Mouse (Mus musculus) left cerebral cortex, postnatal 36 days (tissue): ENCODE results near the gene Ccdc57. TPM values are rescaled to one million over a fixed set of nuclear protein-coding genes. Genes with fewer than 3 reads are reported as not detected.
"Not testable (repeated sequence)": the region's sequence is repeated elsewhere in the genome, so short reads cannot be mapped to it uniquely, and the experiment has no call there.

Source experiments
- DNase-seq, 2 experiments: peaks; one replicate each; pipeline ENCODE4 v3.0.0; 2021 to 2022; ENCODE audit warnings: low spot score in 2 of 2, mixed read lengths in 1 of 2
- intact Hi-C: fragments of 180-260 bp; cut with DNase I; formaldehyde crosslinking; loops from one replicate; pipeline ENCODE4 v1.15.1; 2025
- total RNA-seq, 2 experiments: library from RNA; stranded (reverse); gene quantifications; 2 replicates each; pipeline ENCODE4 v1.2.3; 2021

Ccdc57 gene
- total RNA-seq, 2 experiments from 2014 or later: 6.2 to 10.7 TPM

DNA sequence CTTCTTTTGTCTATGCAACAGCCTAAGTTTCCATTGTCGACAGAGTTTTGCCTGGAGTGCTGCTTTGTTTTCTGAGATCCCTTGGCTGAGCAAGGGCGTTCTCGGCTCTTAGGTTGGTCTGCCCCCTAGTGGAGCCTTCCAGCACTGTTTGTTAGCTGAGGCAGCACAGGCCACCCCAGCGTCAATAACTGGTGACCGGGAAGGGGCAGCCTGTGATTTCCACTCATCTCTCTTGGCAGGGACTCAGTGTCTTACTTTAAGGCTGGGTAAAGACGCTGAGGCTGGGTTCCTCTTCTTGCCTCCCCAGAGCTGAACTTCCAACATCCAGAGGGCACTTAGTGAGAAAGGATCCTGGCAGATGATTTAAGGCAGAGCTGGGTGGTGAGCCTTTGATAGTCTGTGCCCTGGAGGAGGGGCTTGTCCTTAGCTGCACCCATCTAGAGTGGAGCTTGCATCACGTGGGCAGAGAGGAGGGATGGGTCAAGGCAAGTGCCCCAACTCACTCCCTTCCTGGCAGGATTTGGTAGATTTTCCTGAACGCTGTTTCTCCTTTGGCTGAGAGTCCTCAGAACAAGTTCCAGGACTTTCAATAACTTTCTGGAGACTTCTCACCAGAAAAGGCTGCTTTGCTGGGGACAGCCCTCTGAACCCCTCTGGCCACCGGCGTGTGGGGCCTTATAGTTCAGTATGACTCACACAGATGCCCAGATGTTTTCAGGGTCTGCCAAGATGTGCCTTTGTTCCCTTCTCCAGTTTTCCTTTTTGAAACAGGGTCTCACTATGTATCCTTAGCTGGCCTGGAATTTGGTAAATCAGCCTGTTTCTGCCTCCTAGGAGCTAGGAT lies 132.4 kb downstream of the Ccdc57 start:
- intact Hi-C loops: no loop called here
- DNase-seq: peak; percentile 79 to 84

DNA sequence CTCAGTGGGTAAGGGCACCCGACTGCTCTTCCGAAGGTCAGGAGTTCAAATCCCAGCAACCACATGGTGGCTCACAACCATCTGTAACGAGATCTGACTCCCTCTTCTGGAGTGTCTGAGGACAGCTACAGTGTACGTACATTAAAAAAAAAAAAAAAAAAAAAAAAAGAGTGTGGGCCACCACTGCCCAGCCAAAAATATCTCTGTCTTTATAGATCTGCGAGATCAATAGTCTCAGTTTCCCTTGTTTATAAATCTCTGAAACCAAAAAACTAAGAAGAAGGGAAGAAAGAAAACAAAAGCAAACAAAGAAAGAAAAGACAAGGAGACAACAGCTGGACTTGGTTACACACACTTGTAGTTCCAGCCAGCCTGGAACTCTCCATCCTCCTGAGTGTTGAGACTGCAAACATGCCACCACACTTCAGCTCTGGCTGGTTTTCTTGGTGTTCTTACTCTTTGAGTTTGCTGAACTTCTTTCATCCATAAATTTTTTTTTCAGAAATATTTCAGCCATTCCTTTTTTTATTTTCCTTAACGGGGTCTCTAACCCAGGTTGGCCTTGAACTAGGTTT lies 133.3 kb downstream of the Ccdc57 start:
- intact Hi-C loops: no loop called here
- no peak for DNase-seq

DNA sequence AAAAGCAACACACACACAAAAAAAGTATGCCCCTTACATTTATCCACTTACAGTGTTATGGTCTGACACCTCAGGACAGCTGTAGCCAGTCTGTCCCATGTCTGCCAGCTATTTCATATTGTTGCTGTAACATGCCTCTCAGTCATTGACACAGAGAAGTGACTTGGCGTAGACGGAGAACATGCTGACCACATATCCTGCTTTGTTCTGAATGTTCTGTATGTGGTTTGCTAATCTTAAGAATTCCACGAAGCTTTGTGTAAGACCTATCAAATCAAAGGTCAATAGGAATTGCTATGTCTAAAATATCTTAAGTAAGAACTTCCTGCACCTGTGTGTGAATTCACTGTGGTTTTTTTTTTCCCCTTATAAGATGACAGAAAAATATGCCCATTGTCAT lies 134.4 kb downstream of the Ccdc57 start:
- intact Hi-C loops: no loop called here
- no peak for DNase-seq

DNA sequence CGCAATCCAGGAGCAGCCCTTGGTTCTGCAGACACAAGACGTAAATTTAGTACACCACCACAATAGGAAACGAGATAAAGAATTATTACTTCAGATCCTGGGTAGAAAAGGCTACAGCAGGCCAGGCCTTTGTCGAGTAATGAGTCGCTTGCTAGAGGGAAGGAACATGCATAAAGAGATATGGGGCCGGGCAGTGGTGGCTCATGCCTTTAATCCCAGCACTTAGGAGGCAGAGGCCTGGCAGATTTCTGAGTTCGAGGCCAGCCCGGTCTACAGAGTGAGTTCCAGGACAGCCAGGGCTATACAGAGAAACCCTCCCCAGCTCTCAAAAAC lies 136.1 kb downstream of the Ccdc57 start:
- intact Hi-C loops: no loop called here

DNA sequence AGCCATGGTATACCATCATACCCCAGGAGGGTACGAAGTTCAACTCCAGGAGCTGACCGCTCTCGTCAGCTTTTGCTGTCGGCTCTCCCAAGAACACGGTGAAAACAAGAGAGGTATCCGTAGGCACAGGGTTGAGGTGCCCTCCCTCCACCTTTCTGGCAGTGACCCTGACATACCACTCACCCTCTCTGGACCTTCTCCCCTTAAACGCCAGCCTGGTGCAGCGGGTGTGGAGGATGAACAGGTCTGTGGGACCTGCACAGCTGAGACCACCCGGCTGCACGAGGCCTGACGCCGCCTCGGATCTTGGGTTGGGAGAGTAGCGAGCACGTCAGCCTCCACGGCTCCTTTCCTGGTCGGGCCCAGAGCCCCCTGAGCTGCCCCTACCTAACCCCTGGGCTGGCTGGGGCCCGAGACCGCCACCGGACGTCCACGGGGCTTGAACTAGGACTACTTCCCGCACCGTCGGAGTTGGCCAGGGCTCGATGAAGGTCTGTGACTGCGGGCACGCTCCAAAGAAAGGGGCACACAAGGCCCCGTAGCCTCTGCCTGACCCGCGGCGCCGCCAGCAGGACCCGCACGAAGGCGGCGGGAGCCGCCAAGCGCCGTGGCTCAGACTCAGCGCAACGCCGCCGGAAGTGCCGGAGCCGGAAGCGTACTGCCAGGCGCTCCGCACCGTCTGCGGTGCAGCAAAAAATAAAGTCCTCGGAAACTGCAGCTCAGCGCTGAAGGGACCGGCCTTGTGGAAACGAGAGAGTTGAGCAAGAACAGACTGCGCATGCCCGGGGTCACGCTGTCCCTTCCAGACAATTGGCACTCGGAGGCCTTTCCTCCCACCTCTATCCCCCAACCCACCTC lies 136.7 kb downstream of the Ccdc57 start, which contains the start of gene Dus1l:
Dus1l (minus strand) TSS at position 648 of the 858 bp plus-strand sequence.
- intact Hi-C loops: no loop called here

More for the DNA sequence above, 136.1 kb downstream of the Ccdc57 start:
- no peak for DNase-seq

DNA sequence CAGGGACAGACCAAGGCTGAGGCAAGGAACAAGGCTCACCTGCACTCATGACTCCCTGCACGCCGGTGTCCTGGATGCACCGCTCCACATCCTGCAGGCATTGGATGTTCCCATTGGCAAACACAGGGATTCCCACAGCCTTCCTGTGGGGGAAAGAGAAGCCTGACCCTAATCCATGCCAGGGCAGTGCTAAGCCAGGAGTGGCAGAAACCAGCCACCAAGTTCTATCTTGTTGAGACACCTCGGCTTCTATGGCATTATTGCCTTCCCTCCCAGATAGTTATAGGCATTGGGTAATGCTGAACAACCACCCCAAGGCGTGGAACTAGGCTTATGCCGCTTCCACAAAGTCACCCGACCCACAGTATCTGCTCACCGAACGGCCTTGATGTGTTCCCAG lies 140.0 kb downstream of the Ccdc57 start:
- intact Hi-C loops: no loop called here

More for the DNA sequence above, 136.7 kb downstream of the Ccdc57 start, which contains the start of gene Dus1l:
- peak; percentile 97 to 98 for DNase-seq

DNA sequence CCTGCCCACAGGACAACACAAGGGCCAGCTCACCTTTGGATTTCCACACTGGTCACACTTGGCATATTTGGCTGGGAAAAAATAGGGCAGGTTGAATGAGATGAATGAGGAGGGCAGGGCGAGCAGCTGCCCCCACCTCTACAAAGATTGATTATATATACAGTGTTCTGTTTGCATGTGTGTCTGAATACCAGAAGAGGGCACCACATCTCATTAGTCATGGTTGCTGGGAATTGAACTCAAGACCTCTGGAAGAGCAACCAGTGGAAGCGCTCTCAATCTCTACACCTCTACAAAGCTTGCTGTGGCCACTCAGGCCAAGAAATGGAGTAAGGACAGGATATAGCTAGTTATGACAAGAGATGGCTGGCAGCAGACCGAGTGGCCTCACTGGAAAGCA lies 142.9 kb downstream of the Ccdc57 start:
- intact Hi-C loops: no loop called here
- no peak for DNase-seq

More for the DNA sequence above, 140.0 kb downstream of the Ccdc57 start:
- DNase-seq: no peak

DNA sequence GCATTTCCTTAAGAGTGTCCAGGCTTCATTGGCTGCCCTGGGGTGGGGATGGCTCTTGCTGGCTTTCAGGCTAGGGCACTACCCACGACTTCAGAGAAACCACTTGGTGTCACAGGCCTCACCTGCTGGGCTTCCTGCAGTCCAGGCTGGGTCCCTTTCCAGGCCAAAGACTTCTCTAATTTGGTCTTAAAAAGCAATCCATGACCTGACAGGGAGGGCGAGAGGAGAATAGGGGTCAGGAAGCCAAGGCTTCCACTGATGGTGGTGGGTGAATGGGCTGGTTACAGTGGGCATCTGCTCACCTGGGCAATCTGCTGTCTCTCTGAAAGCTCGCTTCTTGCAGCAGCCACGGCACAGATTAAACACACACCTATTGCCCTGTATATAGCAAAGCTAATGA lies 143.3 kb downstream of the Ccdc57 start:
- DNase-seq: no peak
- intact Hi-C loops: no loop called here

DNA sequence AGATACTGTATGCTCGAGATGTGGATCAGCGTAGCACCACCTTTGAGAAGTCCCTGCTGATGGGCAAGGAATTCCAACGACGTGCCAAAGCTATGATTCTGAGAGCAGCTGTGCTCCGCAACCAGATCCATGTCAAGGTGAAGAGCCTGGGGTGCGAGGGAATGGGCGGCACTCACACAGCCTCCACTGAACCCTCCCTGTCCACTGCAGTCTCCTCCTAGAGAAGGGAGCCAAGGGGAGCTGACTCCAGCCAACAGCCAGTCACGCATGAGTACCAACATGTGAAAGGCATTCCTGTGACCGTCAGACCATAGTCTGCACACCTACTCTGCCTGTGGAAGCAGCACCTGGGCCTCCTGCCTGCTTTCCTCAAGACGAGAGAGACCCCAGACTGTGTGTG lies 144.2 kb downstream of the Ccdc57 start:
- DNase-seq, intact Hi-C loops: not testable (repeated sequence)

DNA sequence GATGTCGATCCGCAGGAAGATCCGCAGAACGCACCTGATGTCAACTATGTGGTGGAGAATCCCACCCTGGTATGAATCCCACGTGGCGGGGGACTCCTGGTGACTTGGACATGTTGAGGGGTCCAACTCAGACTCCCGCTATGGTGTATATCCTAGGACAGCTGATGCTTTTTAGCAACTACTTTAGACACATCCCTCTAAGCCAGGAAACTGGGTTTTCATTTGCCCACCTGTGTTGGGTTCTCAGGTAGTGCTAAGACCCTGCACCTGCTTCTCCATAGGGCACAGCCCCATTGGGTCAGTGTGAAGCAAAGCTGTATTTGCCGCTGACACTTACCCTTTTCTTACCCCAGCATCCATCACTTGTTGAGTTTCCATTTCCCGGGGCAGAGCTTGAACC lies 147.5 kb downstream of the Ccdc57 start:
- DNase-seq: no peak
- intact Hi-C loops: loop anchor here (2.0 kb wide), 1 partner anchor 40 kb away; the partner anchor contains the start of gene Fasn

DNA sequence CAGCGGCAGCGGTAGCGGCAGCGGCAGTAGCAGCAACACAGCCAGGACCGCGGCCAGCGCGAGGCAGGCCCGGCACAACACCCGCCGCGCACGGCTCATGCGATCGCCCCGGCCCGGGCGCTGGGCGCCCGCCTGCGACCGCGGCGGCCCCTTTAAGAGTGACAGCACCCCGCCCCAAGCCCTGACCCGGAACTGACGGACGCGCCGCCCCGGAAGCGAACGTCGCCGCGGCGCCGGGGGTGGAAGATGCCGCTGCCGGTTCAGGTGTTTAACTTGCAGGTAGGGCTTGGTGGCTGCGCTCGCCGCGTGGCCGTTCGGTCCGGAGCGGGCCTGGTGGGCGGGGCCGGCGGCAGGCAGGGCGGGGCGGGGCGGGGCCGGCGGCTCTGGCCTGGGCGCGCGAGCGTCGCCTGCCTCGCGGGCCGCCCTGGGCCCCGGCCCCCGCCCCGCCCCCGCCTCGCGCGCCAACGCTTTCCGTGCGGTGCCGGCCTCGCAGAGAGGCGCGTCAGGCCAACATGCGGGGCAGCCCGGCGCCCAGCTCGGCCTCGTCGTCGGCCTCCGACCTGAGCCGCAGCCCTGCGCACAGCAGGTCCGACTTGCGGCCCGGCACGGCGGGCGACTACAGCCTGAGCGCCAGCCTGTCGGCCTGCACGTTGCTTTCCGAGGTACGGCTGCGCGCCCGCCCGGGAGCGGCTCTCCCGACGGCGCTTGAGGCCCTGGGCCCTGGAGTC lies 148.4 kb downstream of the Ccdc57 start, which contains the start of the genes Rfng and Gps1:
Rfng (minus strand) TSS at position 144 of the 728 bp plus-strand sequence.
Gps1 (plus strand) TSS at position 209 of the 728 bp plus-strand sequence.
- peak; percentile 83 to 88 for DNase-seq
- intact Hi-C loops: loop anchor here (2.0 kb wide), 1 partner anchor 41 kb away; the partner anchor contains the start of gene Fasn

DNA sequence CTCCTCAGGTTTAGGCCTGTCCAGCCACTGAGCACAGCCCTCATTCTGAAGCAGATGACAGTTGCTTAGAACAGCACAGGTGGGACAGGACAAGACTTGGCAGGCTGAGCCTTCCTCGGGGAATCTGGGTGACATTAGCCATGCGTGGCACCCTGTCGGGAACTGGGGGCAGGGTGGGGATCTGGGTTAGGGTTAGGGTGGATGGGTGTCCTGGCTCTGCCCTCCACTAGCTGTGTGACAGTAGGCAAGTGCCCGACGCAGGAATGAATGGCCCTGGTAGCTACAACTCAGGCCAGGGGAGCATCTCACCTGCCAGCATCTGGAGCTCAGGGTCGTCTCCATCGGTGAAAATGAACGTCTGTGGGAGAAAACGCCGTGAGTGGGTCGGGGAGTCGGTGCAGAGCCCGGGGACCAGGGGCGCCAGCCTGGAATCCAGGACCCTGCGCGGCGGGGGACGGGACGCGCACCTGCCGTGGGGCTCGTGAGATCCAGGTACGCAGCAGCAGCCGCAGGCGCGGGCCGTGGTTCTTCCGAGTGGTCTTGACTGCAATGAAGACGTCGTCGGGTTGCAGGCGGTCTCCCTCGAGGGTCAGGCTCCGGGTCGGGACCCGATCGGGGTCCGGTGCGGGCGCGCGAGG lies 149.1 kb downstream of the Ccdc57 start:
- intact Hi-C loops: loop anchor here (2.0 kb wide), 1 partner anchor 41 kb away; the partner anchor contains the start of gene Fasn

DNA sequence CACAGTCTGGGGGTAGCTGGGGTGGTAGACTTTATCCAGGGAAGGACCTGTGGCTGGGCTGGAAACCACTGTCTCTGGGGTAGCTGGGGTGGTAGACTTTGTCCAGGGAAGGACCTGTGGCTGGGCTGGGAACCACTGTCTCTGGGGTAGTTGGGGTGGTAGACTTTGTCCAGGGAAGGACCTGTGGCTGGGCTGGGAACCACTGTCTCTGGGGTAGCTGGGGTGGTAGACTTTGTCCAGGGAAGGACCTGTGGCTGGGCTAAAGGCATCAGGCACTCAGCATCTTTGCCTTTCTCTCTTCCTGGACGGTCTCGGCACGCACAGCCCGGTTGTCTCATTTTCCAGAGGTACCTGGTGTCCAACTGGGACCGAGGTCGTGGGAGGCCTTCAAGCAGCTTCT lies 151.3 kb downstream of the Ccdc57 start:
- intact Hi-C loops, DNase-seq: not testable (repeated sequence)

More for the DNA sequence above, 149.1 kb downstream of the Ccdc57 start:
- peak in 1 of 2 experiments; percentile 24 for DNase-seq

DNA sequence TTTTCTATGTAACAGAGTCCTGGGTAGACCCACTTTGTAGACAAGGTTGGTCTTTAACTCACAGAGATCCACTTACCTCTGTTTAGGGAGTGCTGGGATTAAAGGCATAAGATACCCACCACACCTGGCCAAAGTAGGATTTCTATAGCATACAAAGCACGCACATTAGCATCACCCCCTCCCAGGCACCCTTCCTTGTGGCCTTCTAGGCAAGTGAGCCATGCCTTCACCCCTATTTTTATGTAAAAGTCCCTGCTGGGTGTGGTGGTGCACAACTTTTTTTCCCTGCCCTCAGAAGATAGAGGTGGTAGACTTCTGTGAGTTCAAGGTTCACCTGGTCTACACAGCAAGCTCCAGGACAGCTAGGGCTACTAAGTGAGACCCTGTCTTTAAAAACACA lies 152.8 kb downstream of the Ccdc57 start:
- DNase-seq: no peak
- intact Hi-C loops: loop anchor here (10.0 kb wide), 1 partner anchor 125 kb away; no protein-coding TSS in a partner anchor

DNA sequence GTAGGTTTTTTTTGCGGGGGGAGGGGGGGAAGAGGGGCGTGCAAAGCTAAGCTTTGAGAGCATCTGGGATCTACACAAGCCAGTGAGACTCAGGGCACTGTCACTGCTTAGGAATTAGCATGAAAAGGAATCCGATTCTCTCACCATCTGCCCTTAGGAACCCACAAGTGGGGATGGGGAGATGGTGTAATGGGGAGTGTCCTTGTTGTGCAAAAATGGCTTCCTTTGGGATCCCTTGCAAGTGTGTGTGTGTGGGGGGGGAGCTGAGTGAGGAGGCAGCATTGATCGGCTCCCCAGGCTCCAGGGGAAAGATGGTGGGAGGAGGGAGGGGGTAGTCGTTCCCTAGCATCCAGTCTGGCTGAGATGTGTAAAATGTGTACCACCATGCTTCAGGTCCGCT lies 155.5 kb downstream of the Ccdc57 start:
- intact Hi-C loops: loop anchor here (10.0 kb wide), 1 partner anchor 122 kb away; no protein-coding TSS in a partner anchor
- no peak for DNase-seq
